Comparison of ENCODE assay signal across 9 mouse cellular contexts in genomic region chr4:156032856-156033255, GRCm38 (mm10). TPM values are rescaled to one million over a fixed set of nuclear protein-coding genes. Genes with fewer than 3 reads are reported as not detected.
DNase-seq lines count a peak whose midpoint lies in the region; ATAC-seq lines count a peak whose summit lies in the region.
"Had no signal": no experiment of that assay in that cellular context is flagged by ENCODE, and none has a peak within 500 bp of the region (broad histone marks: within the 10 kb centered on the region; RNA-seq: fewer than 3 reads in every experiment).

No protein-coding gene starts in this region.

- no peak for ATAC-seq in lung, embryonic 16.5 days (ENCODE audit: low read depth)
- ATAC-seq in hindbrain, embryonic 16.5 days = no peak
- no peak for ATAC-seq in stomach, embryonic 14.5 days (ENCODE audit: insufficient number of reproducible peaks, insufficient read depth, low FRiP score, low read depth)

- peaks cover 3% of the 10 kb centered on the region; the same call in 1 of the 2 replicates for H3K36me3 ChIP-seq in lung, embryonic 16.5 days (ENCODE audit: control insufficient read depth, insufficient read depth, low read length)
- peaks cover 4% of the 10 kb centered on the region; the same call in 1 of the 2 replicates for H3K36me3 ChIP-seq in hindbrain, embryonic 16.5 days (ENCODE audit: control insufficient read depth, insufficient read depth, low read length)
- H3K36me3 ChIP-seq in stomach, embryonic 14.5 days (ENCODE audit: control insufficient read depth, insufficient read depth, low read length) = peaks cover 3% of the 10 kb centered on the region; the same call in 1 of the 2 replicates

- DNase-seq in cerebellum, postnatal 10 days = peak; percentile 25 to 38
- no peak for DNase-seq in cerebellum, adult 11 months
- DNase-seq in lung, postnatal 36 days = no peak
- no peak for DNase-seq in layer of hippocampus, adult 11-12 months (ENCODE audit: low spot score)
- DNase-seq in Muller cell, postnatal 12 days (ENCODE audit: inconsistent ontology term) = no peak

- H3K9ac ChIP-seq in lung, embryonic 16.5 days (ENCODE audit: low read length) = no peak overlapping the region
- no peak overlapping the region for H3K9ac ChIP-seq in hindbrain, embryonic 16.5 days (ENCODE audit: low read depth, low read length)
- no peak overlapping the region for H3K9ac ChIP-seq in stomach, embryonic 14.5 days (replicated peaks; ENCODE audit: low read depth, low read length)

- 78% methylated on average over 4 of the region's 4 CpGs for WGBS in lung, embryonic 16.5 days
- WGBS in hindbrain, embryonic 16.5 days = 86% methylated on average over 4 of the region's 4 CpGs
- WGBS in stomach, embryonic 14.5 days = 78% methylated on average over 4 of the region's 4 CpGs

- peaks cover 12% of the 10 kb centered on the region for H3K27me3 ChIP-seq in lung, embryonic 16.5 days (ENCODE audit: control insufficient read depth, insufficient read depth, low read depth, low read length)
- H3K27me3 ChIP-seq in hindbrain, embryonic 16.5 days (replicated peaks; ENCODE audit: control insufficient read depth, insufficient read depth, low read length) = peaks cover 13% of the 10 kb centered on the region
- H3K27me3 ChIP-seq in stomach, embryonic 14.5 days (ENCODE audit: control insufficient read depth, insufficient read depth, low read length) = 0 out of 2 replicates have a peak, but pooled peaks cover 7% of the 10 kb centered on the region

- H3K4me3 ChIP-seq in lung, embryonic 16.5 days (ENCODE audit: low read length) = no peak overlapping the region
- no peak overlapping the region for H3K4me3 ChIP-seq in hindbrain, embryonic 16.5 days (ENCODE audit: low read length)
- no peak overlapping the region for H3K4me3 ChIP-seq in stomach, embryonic 14.5 days (ENCODE audit: low read depth, low read length)

- no peak overlapping the region for H3K4me2 ChIP-seq in lung, embryonic 16.5 days (ENCODE audit: low read depth, low read length)
- H3K4me2 ChIP-seq in hindbrain, embryonic 16.5 days (ENCODE audit: low read length) = no peak overlapping the region
- H3K4me2 ChIP-seq in stomach, embryonic 14.5 days (replicated peaks; ENCODE audit: low read depth, low read length) = no peak overlapping the region

- H3K27ac ChIP-seq in lung, embryonic 16.5 days (ENCODE audit: low read length) = peak overlapping the region; percentile 94; the same call in 1 of the 2 replicates
- H3K27ac ChIP-seq in hindbrain, embryonic 16.5 days (ENCODE audit: low read depth, low read length) = peak overlapping the region; percentile 90; the same call in 1 of the 2 replicates
- peak overlapping the region; percentile 94; the same call in 1 of the 2 replicates for H3K27ac ChIP-seq in stomach, embryonic 14.5 days (ENCODE audit: low read length)

- H3K4me1 ChIP-seq in lung, embryonic 16.5 days (replicated peaks; ENCODE audit: control insufficient read depth, insufficient read depth, low read length) = peaks cover 16% of the 10 kb centered on the region
- peaks cover 28% of the 10 kb centered on the region for H3K4me1 ChIP-seq in hindbrain, embryonic 16.5 days (ENCODE audit: control insufficient read depth, insufficient read depth, low read depth, low read length)
- H3K4me1 ChIP-seq in stomach, embryonic 14.5 days (ENCODE audit: control insufficient read depth, insufficient read depth, low read length) = peaks cover 15% of the 10 kb centered on the region

- H3K9me3 ChIP-seq in lung, embryonic 16.5 days (ENCODE audit: control insufficient read depth, low read length) = no peaks in the 10 kb centered on the region
- H3K9me3 ChIP-seq in hindbrain, embryonic 16.5 days (ENCODE audit: control insufficient read depth, low read length) = no peaks in the 10 kb centered on the region
- H3K9me3 ChIP-seq in stomach, embryonic 14.5 days (ENCODE audit: control insufficient read depth, low read depth, low read length) = no peaks in the 10 kb centered on the region
- H3K9me3 ChIP-seq: midbrain, embryonic 12.5 days had no signal

RNA-seq across cellular contexts. Expression of gene Tnfrsf18, which starts 6.9 kb away (rescaled TPM):
- polyA plus RNA-seq in lung, embryonic 16.5 days (2015; fragmentation: Nextera tagmentation; extraction: Ambion mirVana) = 1.5 and 2.3 TPM in 2 replicates
- polyA plus RNA-seq in hindbrain, embryonic 16.5 days (2015; fragmentation: Nextera tagmentation; extraction: Ambion mirVana) = 1.7 and 1.8 TPM in 2 replicates
- polyA plus RNA-seq in stomach, embryonic 14.5 days (2014; fragmentation: Nextera tagmentation; extraction: Ambion mirVana) = 2.7 and 3.2 TPM in 2 replicates

RNA-seq across cellular contexts. Expression of gene Tnfrsf4, which starts 19.2 kb away (rescaled TPM):
- 1.1 and 2.4 TPM in 2 replicates for polyA plus RNA-seq in lung, embryonic 16.5 days (2015; fragmentation: Nextera tagmentation; extraction: Ambion mirVana)
- polyA plus RNA-seq in hindbrain, embryonic 16.5 days (2015; fragmentation: Nextera tagmentation; extraction: Ambion mirVana) = 0.64 TPM in 1 of 2 replicates, not detected in the other
- polyA plus RNA-seq in stomach, embryonic 14.5 days (2014; fragmentation: Nextera tagmentation; extraction: Ambion mirVana) = 0.34 and 0.41 TPM in 2 replicates

RNA-seq across cellular contexts. Expression of gene Ttll10, which starts 26.4 kb away (rescaled TPM):
- 2.8 and 4.0 TPM in 2 replicates for polyA plus RNA-seq in lung, embryonic 16.5 days (2015; fragmentation: Nextera tagmentation; extraction: Ambion mirVana)
- not detected in 2 replicates for polyA plus RNA-seq in hindbrain, embryonic 16.5 days (2015; fragmentation: Nextera tagmentation; extraction: Ambion mirVana)
- 6.0 and 6.2 TPM in 2 replicates for polyA plus RNA-seq in stomach, embryonic 14.5 days (2014; fragmentation: Nextera tagmentation; extraction: Ambion mirVana)
- polyA plus RNA-seq: midbrain, embryonic 12.5 days had no signal

RNA-seq across cellular contexts. Expression of gene Sdf4, which starts 40.2 kb away (rescaled TPM):
- polyA plus RNA-seq in lung, embryonic 16.5 days (2015; fragmentation: Nextera tagmentation; extraction: Ambion mirVana) = 156 and 162 TPM in 2 replicates
- 120 and 124 TPM in 2 replicates for polyA plus RNA-seq in hindbrain, embryonic 16.5 days (2015; fragmentation: Nextera tagmentation; extraction: Ambion mirVana)
- polyA plus RNA-seq in stomach, embryonic 14.5 days (2014; fragmentation: Nextera tagmentation; extraction: Ambion mirVana) = 163 and 171 TPM in 2 replicates

RNA-seq across cellular contexts. Expression of gene B3galt6, which starts 40.4 kb away (rescaled TPM):
- 12.2 and 12.8 TPM in 2 replicates for polyA plus RNA-seq in lung, embryonic 16.5 days (2015; fragmentation: Nextera tagmentation; extraction: Ambion mirVana)
- 35.5 and 35.7 TPM in 2 replicates for polyA plus RNA-seq in hindbrain, embryonic 16.5 days (2015; fragmentation: Nextera tagmentation; extraction: Ambion mirVana)
- 18.6 and 18.9 TPM in 2 replicates for polyA plus RNA-seq in stomach, embryonic 14.5 days (2014; fragmentation: Nextera tagmentation; extraction: Ambion mirVana)

Comparison
In these comparisons a context has a peak if more than half of its experiments do, and no peak if none do; other contexts are left out.
1. DNase-seq: peak in cerebellum, postnatal 10 days (2 of 2); none in cerebellum, adult 11 months (single experiment), lung, postnatal 36 days (single experiment), layer of hippocampus, adult 11-12 months (single experiment) and Muller cell, postnatal 12 days (single experiment).
2. Peak in every context shown above with its lines, with median percentiles within 50 percentile points of each other: H3K27ac ChIP-seq.